Mouse (Mus musculus) neural tube, embryonic 10.5 days (tissue): ENCODE measurements at regions not wholly inside any gene's neighbourhood (a gene's known extent, or its start where the extent isn't known, plus 50 kb on each side); places are given as distances from the start of the nearest gene placed in this dataset.
A peak's percentile ranks its signal among the peaks of the same experiment; 100 is the strongest.

Experiments used
- DNase-seq: peaks from one replicate; pipeline ENCODE4 v3.0.0-alpha.2; 2017; ENCODE audit warnings: low spot score; ENCODE audit errors: extremely low spot score

- no peak for DNase-seq
Observed at GRCm38 (mm10) chr10:120616406-120617015, 140.2 kb upstream of the Hmga2 start.

- no peak for DNase-seq
Observed at GRCm38 (mm10) chr10:120612351-120612750, 136.1 kb upstream of the Hmga2 start.

GRCm38 (mm10) chr10:120610076-120610475 is 133.8 kb upstream of the Hmga2 start:
- no peak for DNase-seq

GRCm38 (mm10) chr10:120604506-120604905 is 128.2 kb upstream of the Hmga2 start:
- no peak for DNase-seq

- DNase-seq, result no peak
Observed at GRCm38 (mm10) chr10:120603167-120603566, 126.9 kb upstream of the Hmga2 start.

GRCm38 (mm10) chr10:120600735-120601134 is 124.5 kb upstream of the Hmga2 start:
- DNase-seq, result no peak

- DNase-seq, result no peak
Observed at GRCm38 (mm10) chr10:120599551-120599950, 123.3 kb upstream of the Hmga2 start.

GRCm38 (mm10) chr10:120597320-120597887 is 121.1 kb upstream of the Hmga2 start:
- DNase-seq, result no peak

GRCm38 (mm10) chr10:120595145-120595544 is 118.9 kb upstream of the Hmga2 start:
- DNase-seq, result no peak

GRCm38 (mm10) chr10:120593876-120594275 is 117.6 kb upstream of the Hmga2 start:
- DNase-seq, result no peak

- no peak for DNase-seq
Observed at GRCm38 (mm10) chr10:120589659-120590058, 113.4 kb upstream of the Hmga2 start.

GRCm38 (mm10) chr10:120587854-120588633 is 111.8 kb upstream of the Hmga2 start:
- no peak for DNase-seq

- no peak for DNase-seq
Observed at GRCm38 (mm10) chr10:120587179-120587578, 110.9 kb upstream of the Hmga2 start.

- DNase-seq, result no peak
Observed at GRCm38 (mm10) chr10:120582497-120582896, 106.2 kb upstream of the Hmga2 start.

GRCm38 (mm10) chr10:120581547-120581946 is 105.3 kb upstream of the Hmga2 start:
- no peak for DNase-seq

- DNase-seq, result no peak
Observed at GRCm38 (mm10) chr10:120576886-120577285, 100.6 kb upstream of the Hmga2 start.

- DNase-seq, result peak; percentile 50
Observed at GRCm38 (mm10) chr10:120576148-120576547, 99.9 kb upstream of the Hmga2 start.

- no peak for DNase-seq
Observed at GRCm38 (mm10) chr10:120571340-120571739, 95.1 kb upstream of the Hmga2 start.

GRCm38 (mm10) chr10:120565992-120566391 is 89.7 kb upstream of the Hmga2 start:
- no peak for DNase-seq

GRCm38 (mm10) chr10:120564859-120565258 is 88.6 kb upstream of the Hmga2 start:
- no peak for DNase-seq

GRCm38 (mm10) chr10:120563926-120564325 is 87.7 kb upstream of the Hmga2 start:
- no peak for DNase-seq

GRCm38 (mm10) chr10:120561821-120562220 is 85.6 kb upstream of the Hmga2 start:
- no peak for DNase-seq
